Mouse (Mus musculus): ENCODE results near the gene Tmem117.

- no peak for TF ChIP-seq GATA1 (IDR thresholded peaks at IDR 0.05; ENCODE audit: low read length)
- no peak for TF ChIP-seq TAL1 (IDR thresholded peaks at IDR 0.05; ENCODE audit: low read length)
Measured at GRCm38 (mm10) chr15:94770832-94771578, 142.0 kb downstream of the Tmem117 start.

All from erythroblast, embryonic 14.5 days (primary cell).